Mouse (Mus musculus) embryonic facial prominence, embryonic 10.5 days (tissue): ENCODE measurements around the gene Gm853. TPM values are rescaled to one million over a fixed set of nuclear protein-coding genes. Genes with fewer than 3 reads are reported as not detected.

Experiments
- DNase-seq: peaks from one replicate; pipeline ENCODE4 v3.0.0-alpha.2; 2017; ENCODE audit warnings: low spot score
- H3K27ac ChIP-seq: fragments of 300-500 bp; sonication (generic); replicated peaks from 2 replicates; pipeline ENCODE4 v1.5.1; 2016; ENCODE audit warnings: mild to moderate bottlenecking
- H3K27me3 ChIP-seq: fragments of 300-500 bp; sonication (generic); replicated peaks from 2 replicates; pipeline ENCODE4 v1.6.1; 2016; ENCODE audit warnings: low read depth, mild to moderate bottlenecking; ENCODE audit not compliant: poor library complexity, severe bottlenecking
- H3K36me3 ChIP-seq: fragments of 300-500 bp; sonication (generic); replicated peaks from 2 replicates; pipeline ENCODE4 v1.6.1; 2016; ENCODE audit warnings: mild to moderate bottlenecking, moderate library complexity
- H3K4me1 ChIP-seq: fragments of 300-500 bp; sonication (generic); 2 replicates; pipeline ENCODE4 v1.6.1; 2016
- H3K4me3 ChIP-seq: fragments of 300-500 bp; sonication (generic); 2 replicates; pipeline ENCODE4 v1.5.1; 2016; ENCODE audit warnings: mild to moderate bottlenecking, moderate library complexity
- H3K9me3 ChIP-seq: fragments of 300-500 bp; sonication (generic); 2 replicates; pipeline ENCODE4 v1.6.1; 2016; ENCODE audit warnings: mild to moderate bottlenecking
- WGBS: fragments of 180-500 bp; shearing (Covaris S2); methylation state at CpG from one replicate; pipeline ENCODE4 v1.1.7; 2016; 5-methylcytosine and 5-hydroxymethylcytosine counted together
- polyA plus RNA-seq: library from polyadenylated mRNA; unstranded; fragments of >200 nt; fragmentation: Nextera tagmentation; extraction: Ambion mirVana; gene quantifications from 2 replicates; pipeline ENCODE4 v1.2.1, GENCODE M21; 2016

The Gm853 gene
- polyA plus RNA-seq, result not detected in 2 replicates

- H3K9me3 ChIP-seq, result no peaks in the 10 kb centered on the region
- 62% methylated on average over 4 of the region's 4 CpGs for WGBS
Observed at GRCm38 (mm10) chr4:130222179-130222578, at the start of gene Gm853. Gm853 (minus strand) TSS chr4:130222401.

GRCm38 (mm10) chr4:130270611-130271347, 48.6 kb upstream of the Gm853 start:
- Histone ChIP-seq H3K27ac (no peak overlapping the region), H3K9me3 (no peaks in the 10 kb centered on the region), H3K4me1 (peaks cover 45% of the 10 kb centered on the region), H3K27me3 (peaks cover 60% of the 10 kb centered on the region), H3K4me3 (no peak overlapping the region), H3K36me3 (no peaks in the 10 kb centered on the region)
- 86% methylated on average over 6 of the region's 6 CpGs for WGBS
- no peak for DNase-seq

More at GRCm38 (mm10) chr4:130222179-130222578, at the start of gene Gm853:
- Histone ChIP-seq H3K27me3 (no peaks in the 10 kb centered on the region), H3K27ac (no peak within 1 kb of the TSS), H3K4me3 (no peak within 1 kb of the TSS), H3K4me1 (no peaks in the 10 kb centered on the region), H3K36me3 (no peaks in the 10 kb centered on the region)
- DNase-seq, result no peak

GRCm38 (mm10) chr4:130270089-130270488, 47.9 kb upstream of the Gm853 start:
- Histone ChIP-seq H3K27ac (no peak overlapping the region), H3K9me3 (no peaks in the 10 kb centered on the region), H3K4me1 (peaks cover 41% of the 10 kb centered on the region), H3K4me3 (no peak overlapping the region), H3K36me3 (no peaks in the 10 kb centered on the region), H3K27me3 (peaks cover 55% of the 10 kb centered on the region)
- 87% methylated on average over 8 of the region's 8 CpGs for WGBS
- DNase-seq, result no peak

GRCm38 (mm10) chr4:130268736-130269135, 46.5 kb upstream of the Gm853 start:
- WGBS, result 91% methylated on average over 10 of the region's 10 CpGs
- DNase-seq, result no peak
- Histone ChIP-seq H3K27ac (no peak overlapping the region), H3K27me3 (peaks cover 55% of the 10 kb centered on the region), H3K4me1 (peaks cover 41% of the 10 kb centered on the region), H3K9me3 (no peaks in the 10 kb centered on the region), H3K36me3 (peaks cover 5% of the 10 kb centered on the region; the same call in 1 of the 2 replicates), H3K4me3 (no peak overlapping the region)

- DNase-seq, result no peak
- 78% methylated on average over 7 of the region's 7 CpGs for WGBS
- Histone ChIP-seq H3K4me3 (no peak overlapping the region), H3K36me3 (peaks cover 22% of the 10 kb centered on the region), H3K9me3 (no peaks in the 10 kb centered on the region), H3K27ac (no peak overlapping the region; the same call in 1 of the 2 replicates), H3K27me3 (peaks cover 49% of the 10 kb centered on the region), H3K4me1 (peaks cover 36% of the 10 kb centered on the region)
Observed at GRCm38 (mm10) chr4:130267069-130267468, 44.9 kb upstream of the Gm853 start.

GRCm38 (mm10) chr4:130266601-130267000, 44.4 kb upstream of the Gm853 start:
- Histone ChIP-seq H3K9me3 (no peaks in the 10 kb centered on the region), H3K36me3 (peaks cover 27% of the 10 kb centered on the region), H3K27me3 (peaks cover 45% of the 10 kb centered on the region), H3K27ac (no peak overlapping the region), H3K4me1 (peaks cover 36% of the 10 kb centered on the region), H3K4me3 (no peak overlapping the region)
- peak; percentile 24 for DNase-seq
- WGBS, result 44% methylated on average over 9 of the region's 9 CpGs

- 27% methylated on average over 24 of the region's 24 CpGs for WGBS
- Histone ChIP-seq H3K27me3 (peaks cover 36% of the 10 kb centered on the region), H3K36me3 (peaks cover 41% of the 10 kb centered on the region), H3K27ac (no peak overlapping the region; the same call in 1 of the 2 replicates), H3K4me3 (peak overlapping the region; percentile 13; the same call in 1 of the 2 replicates), H3K4me1 (peaks cover 36% of the 10 kb centered on the region), H3K9me3 (no peaks in the 10 kb centered on the region)
- peak; percentile 80 for DNase-seq
Observed at GRCm38 (mm10) chr4:130264698-130265349, 42.6 kb upstream of the Gm853 start.

GRCm38 (mm10) chr4:130264131-130264530, 41.9 kb upstream of the Gm853 start:
- DNase-seq, result no peak
- no peaks in the 10 kb centered on the region for H3K9me3 ChIP-seq
- WGBS, result 21% methylated on average over 11 of the region's 11 CpGs
- H3K36me3 ChIP-seq, result peaks cover 48% of the 10 kb centered on the region
- H3K27me3 ChIP-seq, result peaks cover 31% of the 10 kb centered on the region
- peaks cover 36% of the 10 kb centered on the region for H3K4me1 ChIP-seq
- H3K4me3 ChIP-seq, result peak overlapping the region; percentile 13; the same call in 1 of the 2 replicates
- H3K27ac ChIP-seq, result no peak overlapping the region; the same call in 1 of the 2 replicates

- peaks cover 80% of the 10 kb centered on the region for H3K36me3 ChIP-seq
- no peak for DNase-seq
- H3K27me3 ChIP-seq, result peaks cover 27% of the 10 kb centered on the region
- H3K4me1 ChIP-seq, result peaks cover 17% of the 10 kb centered on the region
- no peak overlapping the region for H3K27ac ChIP-seq
- WGBS, result 31% methylated on average over 5 of the region's 5 CpGs
- H3K4me3 ChIP-seq, result no peak overlapping the region
- no peaks in the 10 kb centered on the region for H3K9me3 ChIP-seq
Observed at GRCm38 (mm10) chr4:130260406-130260805, 38.2 kb upstream of the Gm853 start.

- Histone ChIP-seq H3K4me1 (peaks cover 20% of the 10 kb centered on the region), H3K27me3 (peaks cover 4% of the 10 kb centered on the region), H3K36me3 (peaks cover 55% of the 10 kb centered on the region), H3K27ac (no peak overlapping the region; the same call in 1 of the 2 replicates), H3K4me3 (no peak overlapping the region), H3K9me3 (no peaks in the 10 kb centered on the region)
- WGBS, result 58% methylated on average over 8 of the region's 8 CpGs
- DNase-seq, result no peak
Observed at GRCm38 (mm10) chr4:130252441-130253157, 30.4 kb upstream of the Gm853 start.

GRCm38 (mm10) chr4:130251763-130252162, 29.6 kb upstream of the Gm853 start:
- Histone ChIP-seq H3K4me3 (no peak overlapping the region), H3K27ac (no peak overlapping the region), H3K9me3 (no peaks in the 10 kb centered on the region), H3K36me3 (peaks cover 48% of the 10 kb centered on the region), H3K4me1 (peaks cover 20% of the 10 kb centered on the region), H3K27me3 (peaks cover 6% of the 10 kb centered on the region)
- WGBS, result 36% methylated on average over 3 of the region's 3 CpGs
- no peak for DNase-seq

- H3K27ac ChIP-seq, result no peak overlapping the region
- 41% methylated on average over 7 of the region's 7 CpGs for WGBS
- H3K4me3 ChIP-seq, result no peak overlapping the region
- no peak for DNase-seq
- H3K36me3 ChIP-seq, result peaks cover 42% of the 10 kb centered on the region
- peaks cover 20% of the 10 kb centered on the region for H3K4me1 ChIP-seq
- peaks cover 9% of the 10 kb centered on the region for H3K27me3 ChIP-seq
- H3K9me3 ChIP-seq, result no peaks in the 10 kb centered on the region
Observed at GRCm38 (mm10) chr4:130251172-130251705, 29.0 kb upstream of the Gm853 start.
